Mouse (Mus musculus) brown adipose tissue, adult 24 weeks (tissue): Measurements from ENCODE around the gene Col16a1. TPM values are rescaled to one million over a fixed set of nuclear protein-coding genes. Genes with fewer than 3 reads are reported as not detected.

Experiments
- H3K27ac ChIP-seq: fragments of 200-500 bp; replicated peaks from 2 replicates; pipeline ENCODE4 v1.5.1; 2012; ENCODE audit warnings: low read depth, mild to moderate bottlenecking, low read length
- H3K4me1 ChIP-seq: fragments of 200-500 bp; 2 replicates; pipeline ENCODE4 v1.6.1; 2012; ENCODE audit warnings: low read length, mixed read lengths; ENCODE audit not compliant: control insufficient read depth, insufficient read depth, insufficient read length
- H3K4me3 ChIP-seq: fragments of 200-500 bp; 2 replicates; pipeline ENCODE4 v1.5.1; 2012; ENCODE audit warnings: low read depth, mild to moderate bottlenecking, low read length, moderate library complexity; ENCODE audit not compliant: insufficient read depth
- polyA plus RNA-seq: library from polyadenylated mRNA; stranded (reverse); fragments of >200 nt; gene quantifications from 2 replicates; pipeline ENCODE4 v1.2.4, GENCODE M21; 2012; ENCODE audit not compliant: missing spikeins, insufficient read depth, insufficient read length

Col16a1 gene
- polyA plus RNA-seq, 1 experiment, result 1.2 TPM

GRCm38 (mm10) chr4:130056471-130056870 lies 8.8 kb downstream of the Col16a1 start:
- Histone ChIP-seq H3K4me3 (no peak overlapping the region), H3K4me1 (no peaks in the 10 kb centered on the region; the same call in 1 of the 2 replicates), H3K27ac (no peak overlapping the region)

- no peaks in the 10 kb centered on the region for H3K4me1 ChIP-seq
- no peak overlapping the region for H3K4me3 ChIP-seq
- H3K27ac ChIP-seq, result no peak overlapping the region
Observed at GRCm38 (mm10) chr4:130060937-130061336, 13.3 kb downstream of the Col16a1 start.

- Histone ChIP-seq H3K4me1 (no peaks in the 10 kb centered on the region), H3K27ac (no peak overlapping the region), H3K4me3 (no peak overlapping the region)
Observed at GRCm38 (mm10) chr4:130063191-130063590, 15.6 kb downstream of the Col16a1 start.

- no peak overlapping the region for H3K27ac ChIP-seq
- H3K4me1 ChIP-seq, result no peaks in the 10 kb centered on the region
- H3K4me3 ChIP-seq, result no peak overlapping the region
Observed at GRCm38 (mm10) chr4:130066816-130067215, 19.2 kb downstream of the Col16a1 start.

GRCm38 (mm10) chr4:130070523-130070922 lies 22.9 kb downstream of the Col16a1 start:
- Histone ChIP-seq H3K4me1 (no peaks in the 10 kb centered on the region), H3K4me3 (no peak overlapping the region), H3K27ac (no peak overlapping the region)

- Histone ChIP-seq H3K27ac (no peak overlapping the region), H3K4me3 (no peak overlapping the region), H3K4me1 (no peaks in the 10 kb centered on the region)
Observed at GRCm38 (mm10) chr4:130071758-130072157, 24.1 kb downstream of the Col16a1 start.

- no peak overlapping the region for H3K27ac ChIP-seq
- no peaks in the 10 kb centered on the region for H3K4me1 ChIP-seq
- H3K4me3 ChIP-seq, result no peak overlapping the region
Observed at GRCm38 (mm10) chr4:130073367-130073766, 25.7 kb downstream of the Col16a1 start.

- no peak overlapping the region for H3K4me3 ChIP-seq
- no peaks in the 10 kb centered on the region for H3K4me1 ChIP-seq
- H3K27ac ChIP-seq, result no peak overlapping the region
Observed at GRCm38 (mm10) chr4:130074761-130075515, 27.3 kb downstream of the Col16a1 start.

- no peak overlapping the region for H3K4me3 ChIP-seq
- H3K27ac ChIP-seq, result no peak overlapping the region
- H3K4me1 ChIP-seq, result no peaks in the 10 kb centered on the region
Observed at GRCm38 (mm10) chr4:130076856-130077255, 29.2 kb downstream of the Col16a1 start.

GRCm38 (mm10) chr4:130078816-130079485 lies 31.3 kb downstream of the Col16a1 start:
- H3K4me3 ChIP-seq, result no peak overlapping the region
- H3K4me1 ChIP-seq, result no peaks in the 10 kb centered on the region
- no peak overlapping the region for H3K27ac ChIP-seq

- no peaks in the 10 kb centered on the region for H3K4me1 ChIP-seq
- no peak overlapping the region for H3K4me3 ChIP-seq
- H3K27ac ChIP-seq, result no peak overlapping the region
Observed at GRCm38 (mm10) chr4:130079521-130079920, 31.9 kb downstream of the Col16a1 start.

- no peak overlapping the region for H3K27ac ChIP-seq
- no peaks in the 10 kb centered on the region for H3K4me1 ChIP-seq
- H3K4me3 ChIP-seq, result no peak overlapping the region
Observed at GRCm38 (mm10) chr4:130081345-130082190, 33.9 kb downstream of the Col16a1 start.

- Histone ChIP-seq H3K27ac (no peak overlapping the region), H3K4me3 (no peak overlapping the region), H3K4me1 (no peaks in the 10 kb centered on the region)
Observed at GRCm38 (mm10) chr4:130082211-130082610, 34.6 kb downstream of the Col16a1 start.

GRCm38 (mm10) chr4:130084331-130084945 lies 36.8 kb downstream of the Col16a1 start:
- Histone ChIP-seq H3K4me3 (no peak overlapping the region), H3K4me1 (no peaks in the 10 kb centered on the region), H3K27ac (no peak overlapping the region)
